Mouse (Mus musculus) left cerebral cortex, postnatal 25 days (tissue): ENCODE data around the gene Peak1. TPM values are rescaled to one million over a fixed set of nuclear protein-coding genes. Genes with fewer than 3 reads are reported as not detected.

Experiments used
- DNase-seq, 2 experiments: peaks; one replicate each; pipeline ENCODE4 v3.0.0; 2022; ENCODE audit warnings: low spot score in 2 of 2, mixed read lengths in 1 of 2
- intact Hi-C: fragments of 180-260 bp; cut with DNase I; formaldehyde crosslinking; loops from one replicate; pipeline ENCODE4 v1.15.1; 2025
- total RNA-seq, 2 experiments: library from RNA; stranded (reverse); gene quantifications; 2 replicates each; pipeline ENCODE4 v1.2.3; 2021

Gene Peak1
- total RNA-seq, 2 experiments from 2014 or later, result 34.1 to 34.3 TPM

GRCm38 (mm10) chr9:56332774-56333173 lies 85.1 kb downstream of the Peak1 start:
- intact Hi-C loops, result no loop called here
- DNase-seq, result no peak

GRCm38 (mm10) chr9:56326511-56327005 lies 91.3 kb downstream of the Peak1 start:
- intact Hi-C loops, result loop anchor here (5.0 kb wide), 1 partner anchor 41 kb away; no protein-coding TSS in a partner anchor
- peak in 1 of 2 experiments; percentile 16 for DNase-seq

GRCm38 (mm10) chr9:56325725-56326124 lies 92.1 kb downstream of the Peak1 start:
- intact Hi-C loops, result loop anchor here (5.0 kb wide), 1 partner anchor 42 kb away; no protein-coding TSS in a partner anchor
- DNase-seq, result no peak

GRCm38 (mm10) chr9:56324576-56325355 lies 93.1 kb downstream of the Peak1 start:
- DNase-seq, result peak in 1 of 2 experiments; percentile 9
- intact Hi-C loops, result loop anchor here (5.0 kb wide), 1 partner anchor 43 kb away; no protein-coding TSS in a partner anchor

GRCm38 (mm10) chr9:56321291-56321690 lies 96.6 kb downstream of the Peak1 start:
- intact Hi-C loops, result no loop called here
- no peak for DNase-seq

GRCm38 (mm10) chr9:56314326-56314725 lies 103.5 kb downstream of the Peak1 start:
- DNase-seq, result no peak
- intact Hi-C loops, result no loop called here

- intact Hi-C loops, result no loop called here
- DNase-seq, result peak in 1 of 2 experiments; percentile 17
These were observed 108.8 kb downstream of the Peak1 start for GRCm38 (mm10) chr9:56309079-56309478.

- intact Hi-C loops, result no loop called here
- DNase-seq, result no peak
These were observed 113.3 kb downstream of the Peak1 start for GRCm38 (mm10) chr9:56304526-56304925.

- no peak for DNase-seq
- intact Hi-C loops, result no loop called here
These were observed 114.9 kb downstream of the Peak1 start for GRCm38 (mm10) chr9:56302921-56303465.

GRCm38 (mm10) chr9:56290019-56290418 lies 127.8 kb downstream of the Peak1 start:
- no peak for DNase-seq
- intact Hi-C loops, result no loop called here

- intact Hi-C loops, result no loop called here
- DNase-seq, result no peak
These were observed 135.4 kb downstream of the Peak1 start for GRCm38 (mm10) chr9:56282481-56282880.

- DNase-seq, result peak in 1 of 2 experiments; percentile 53
- intact Hi-C loops, result no loop called here
These were observed 144.3 kb downstream of the Peak1 start for GRCm38 (mm10) chr9:56273576-56273975.

GRCm38 (mm10) chr9:56272247-56272598 lies 145.6 kb downstream of the Peak1 start:
- intact Hi-C loops, result no loop called here
- DNase-seq, result no peak

GRCm38 (mm10) chr9:56271326-56272246 lies 146.3 kb downstream of the Peak1 start:
- no peak for DNase-seq
- intact Hi-C loops, result no loop called here

GRCm38 (mm10) chr9:56269101-56269500 lies 148.8 kb downstream of the Peak1 start:
- intact Hi-C loops, result loop anchor here (10.0 kb wide), 1 partner anchor 526 kb away; the partner anchor contains the start of gene Lingo1
- DNase-seq, result no peak

GRCm38 (mm10) chr9:56266200-56266815 lies 151.6 kb downstream of the Peak1 start:
- intact Hi-C loops, result loop anchor here (2.0 to 10.0 kb wide), 2 partner anchors 150 to 528 kb away; partner anchors contain the start of gene Lingo1
- DNase-seq, result no peak

- intact Hi-C loops, result loop anchor here (2.0 to 10.0 kb wide), 2 partner anchors 151 to 529 kb away; partner anchors contain the start of gene Lingo1
- DNase-seq, result no peak
These were observed 152.2 kb downstream of the Peak1 start for GRCm38 (mm10) chr9:56265460-56266199.

- DNase-seq, result no peak
- intact Hi-C loops, result loop anchor here (10.0 kb wide), 1 partner anchor 530 kb away; the partner anchor contains the start of gene Lingo1
These were observed 152.9 kb downstream of the Peak1 start for GRCm38 (mm10) chr9:56265022-56265360.
